Mouse (Mus musculus) c-Kit-negative CD71-positive TER-119-positive erythroid progenitor cells, embryonic 14.5 days (primary cell): Measurements from ENCODE around the gene Nckap5l.
A peak's percentile ranks its signal among the peaks of the same experiment; 100 is the strongest.
"Not testable (repeated sequence)": the region's sequence is repeated elsewhere in the genome, so short reads cannot be mapped to it uniquely, and the experiment has no call there.

Source experiments
- DNase-seq: peaks from one replicate; pipeline ENCODE4 v3.0.0-alpha.2; 2013; ENCODE audit warnings: low read depth, low spot score

Nckap5l gene

DNA sequence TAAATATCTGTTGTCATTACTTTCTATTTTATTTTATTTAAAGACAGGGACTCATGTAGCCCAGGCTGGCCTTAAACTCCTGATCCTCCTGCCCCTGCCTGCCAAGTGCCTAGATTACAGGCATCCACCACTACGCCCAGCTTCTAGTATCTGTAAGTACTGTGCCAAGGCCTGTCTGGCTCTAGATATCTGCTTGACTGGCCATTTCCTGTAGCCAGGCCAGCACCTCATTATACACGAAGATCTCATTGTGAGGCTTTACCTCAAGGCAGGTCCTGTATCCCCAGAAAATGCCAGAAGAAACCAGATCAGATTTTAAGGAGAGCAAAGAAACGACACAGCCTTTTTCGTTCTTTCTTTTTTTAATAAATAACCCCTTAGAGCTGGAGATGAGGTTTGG is 12.2 kb upstream of the Nckap5l start:
- no peak for DNase-seq

DNA sequence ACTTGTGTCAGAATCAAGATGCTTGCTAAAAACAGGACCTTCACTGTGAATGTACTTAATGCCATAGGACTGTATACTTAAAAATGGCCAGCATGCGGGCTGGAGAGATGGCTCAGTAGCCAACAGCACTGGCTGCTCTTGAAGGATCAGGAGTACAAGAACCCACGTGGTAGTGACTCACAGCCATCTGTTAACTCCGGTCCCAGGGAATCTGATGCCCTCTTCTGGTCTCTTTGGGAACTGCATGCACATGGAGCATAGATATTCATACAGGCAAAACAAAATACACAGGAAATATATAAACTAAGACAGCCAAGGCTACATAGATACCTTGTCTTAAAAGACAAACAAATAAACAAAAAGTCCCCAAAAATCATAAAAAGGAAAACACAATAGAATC is 11.5 kb upstream of the Nckap5l start:
- peak; percentile 49 for DNase-seq

DNA sequence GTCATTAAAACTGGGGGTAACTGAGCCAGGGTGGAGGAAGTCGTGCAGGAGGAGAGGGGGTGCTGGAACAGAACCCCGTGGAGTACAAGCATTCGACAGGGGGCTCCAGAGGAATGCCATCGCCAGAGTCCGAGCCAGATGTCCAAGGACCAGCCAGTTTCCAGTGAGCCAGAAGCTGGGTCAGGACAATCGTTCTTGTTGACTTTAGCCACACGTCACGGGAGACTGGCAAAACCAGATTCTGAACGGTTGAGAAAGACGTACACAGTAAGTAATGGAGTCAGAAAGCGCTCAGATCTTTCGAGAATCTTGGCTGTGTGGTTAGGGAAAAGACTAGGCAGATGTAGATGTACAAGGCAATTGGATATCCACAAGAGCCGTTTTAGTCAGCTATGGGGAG is 5.6 kb upstream of the Nckap5l start:
- no peak for DNase-seq

DNA sequence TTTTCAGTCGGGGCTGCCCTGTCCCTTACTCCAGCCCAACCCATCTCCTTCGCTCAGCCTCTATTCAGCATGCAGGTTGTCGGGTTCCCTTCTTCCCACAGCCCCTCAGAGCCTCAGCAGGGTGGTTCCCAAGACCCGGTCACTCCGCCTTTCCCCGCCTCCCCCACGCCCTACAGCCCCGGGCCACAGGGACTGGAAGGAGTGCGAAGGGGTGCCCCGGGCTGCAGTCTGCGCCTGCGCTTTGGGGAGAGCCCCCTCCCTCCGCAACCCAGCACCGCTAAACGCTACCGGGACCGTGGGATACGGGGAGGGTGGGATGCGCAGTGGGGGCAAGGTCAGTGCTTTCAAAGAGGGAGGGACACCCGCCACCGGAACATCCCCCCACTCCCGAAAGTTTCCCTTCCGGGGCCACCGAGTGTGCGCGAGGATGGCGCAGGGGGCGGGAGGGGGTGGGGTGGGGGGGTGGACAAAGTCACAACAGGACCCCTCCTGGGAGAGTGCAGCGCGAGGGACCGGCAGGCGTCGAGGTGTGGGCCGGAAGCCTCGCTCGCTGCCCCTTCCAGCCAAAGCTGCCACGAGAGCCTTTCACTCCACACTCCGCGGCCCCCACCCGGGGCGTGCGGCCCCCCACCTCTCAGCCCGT is 464 bp downstream of the Nckap5l start:
- no peak for DNase-seq

DNA sequence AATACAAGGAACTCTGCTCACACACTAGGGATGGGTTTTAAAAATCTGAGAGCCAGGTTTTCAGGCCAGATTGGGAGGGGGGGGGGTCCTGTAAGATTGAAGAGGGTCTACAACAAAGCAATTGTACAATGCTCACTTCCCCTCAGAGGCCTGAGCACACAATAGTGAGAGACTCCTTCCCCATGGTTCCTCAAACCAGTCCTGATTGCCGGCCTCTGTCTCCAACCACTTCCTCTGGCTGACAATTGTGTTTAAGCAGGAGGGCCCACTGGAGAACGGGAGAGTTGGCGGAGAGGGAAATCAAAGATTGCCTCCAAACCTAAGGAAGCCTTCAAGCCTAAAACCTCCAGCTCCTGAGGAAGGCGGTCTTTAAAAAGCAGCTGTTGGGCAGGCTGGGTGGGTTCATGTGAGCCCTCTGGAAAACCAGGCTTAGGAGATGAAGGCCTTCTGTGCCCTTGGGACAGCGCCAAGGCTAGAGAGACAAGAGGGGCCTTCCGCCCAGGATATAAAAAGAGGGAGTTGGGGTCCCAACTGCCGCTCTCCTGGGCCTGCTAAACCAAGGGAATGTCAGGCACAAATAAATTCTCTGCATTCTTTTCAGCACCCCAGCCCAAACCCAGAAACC is 1.1 kb downstream of the Nckap5l start:
- no peak for DNase-seq

DNA sequence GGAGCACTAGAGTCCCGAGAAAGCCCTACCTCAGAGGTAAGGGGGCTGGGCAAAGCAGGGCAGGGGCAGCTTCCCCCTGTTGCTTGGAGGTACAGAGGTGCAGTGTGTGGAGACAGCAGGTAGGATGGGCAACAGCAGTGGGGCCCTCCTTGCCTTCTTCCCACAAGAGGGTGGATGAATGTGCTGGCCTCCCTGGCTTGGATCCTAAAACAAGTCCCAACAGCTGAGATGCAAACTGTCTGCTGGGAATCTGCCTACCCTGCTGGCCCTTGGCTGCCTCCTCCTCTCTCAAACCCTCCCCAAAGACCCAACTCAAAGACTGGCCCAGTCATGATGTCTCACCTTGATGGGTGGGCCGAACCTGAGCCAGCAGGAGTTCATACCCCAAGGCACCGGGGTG is 2.1 kb downstream of the Nckap5l start:
- DNase-seq: no peak

DNA sequence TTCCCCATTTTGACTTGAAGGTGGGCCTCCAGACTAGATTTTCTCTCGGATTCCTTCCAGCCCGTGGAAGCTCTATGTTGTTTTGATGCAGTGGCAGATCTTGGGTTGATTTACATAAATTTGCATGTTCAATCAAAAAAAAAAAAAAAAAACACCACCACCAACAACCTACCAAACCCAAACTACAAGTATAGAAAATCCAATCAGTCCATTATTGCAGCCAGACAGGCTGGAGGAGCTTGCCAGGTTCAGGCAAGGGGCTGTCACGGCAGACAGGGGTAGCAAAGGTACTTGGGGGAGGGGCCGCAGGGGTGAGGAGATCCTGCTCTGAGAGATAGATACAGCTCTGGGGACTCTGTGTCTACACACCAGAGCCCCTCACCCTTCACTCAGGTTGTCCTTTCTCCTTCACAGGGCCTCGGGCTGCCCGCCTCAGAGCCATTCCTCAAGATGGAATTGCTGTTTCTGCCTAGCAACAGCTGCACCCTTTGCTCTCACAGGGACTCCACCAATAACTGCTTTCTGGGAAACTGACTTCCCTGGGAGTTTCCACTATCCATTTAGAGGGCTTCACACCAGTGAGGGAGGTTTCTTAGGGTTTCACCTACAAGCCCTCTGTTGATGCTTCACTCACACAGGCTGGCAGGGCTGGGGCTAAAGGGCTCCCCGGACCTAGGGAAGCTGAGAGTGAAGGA is 2.8 kb downstream of the Nckap5l start:
- DNase-seq: no peak

DNA sequence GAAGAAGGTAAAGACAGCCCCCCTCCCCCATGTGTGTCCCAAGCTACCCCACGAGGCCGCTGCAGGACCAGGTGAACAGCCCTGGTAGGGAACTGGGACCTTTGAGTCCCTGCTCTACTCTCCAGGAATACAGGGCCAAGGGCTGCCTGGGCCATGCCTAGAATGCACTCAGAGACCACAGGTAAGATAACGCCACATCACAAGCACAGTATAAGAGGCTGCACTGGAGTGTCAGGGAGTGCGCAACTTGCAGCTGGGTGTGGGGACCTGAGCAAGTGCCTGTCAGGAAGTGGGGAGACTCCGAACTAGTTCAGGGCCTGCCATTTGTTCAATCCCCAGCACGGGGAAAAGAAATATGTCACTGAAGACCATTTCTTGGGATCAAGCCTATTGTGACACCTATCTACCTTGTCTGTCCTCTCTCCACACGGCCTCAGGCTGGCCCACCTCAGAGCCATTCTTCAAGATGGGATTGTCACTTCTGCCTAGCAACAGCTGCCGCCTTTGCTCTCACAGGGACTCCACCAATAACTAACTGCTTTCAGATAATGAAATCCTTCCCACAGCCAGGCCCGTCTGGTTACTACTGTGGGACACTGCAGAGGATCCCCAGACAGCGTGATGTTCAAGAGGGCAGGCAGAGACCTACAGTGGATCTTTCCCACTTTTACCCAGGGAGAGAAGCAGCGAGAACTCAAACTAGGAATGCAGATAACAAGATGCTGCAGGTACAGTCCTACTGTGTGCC is 4.2 kb downstream of the Nckap5l start:
- no peak for DNase-seq

DNA sequence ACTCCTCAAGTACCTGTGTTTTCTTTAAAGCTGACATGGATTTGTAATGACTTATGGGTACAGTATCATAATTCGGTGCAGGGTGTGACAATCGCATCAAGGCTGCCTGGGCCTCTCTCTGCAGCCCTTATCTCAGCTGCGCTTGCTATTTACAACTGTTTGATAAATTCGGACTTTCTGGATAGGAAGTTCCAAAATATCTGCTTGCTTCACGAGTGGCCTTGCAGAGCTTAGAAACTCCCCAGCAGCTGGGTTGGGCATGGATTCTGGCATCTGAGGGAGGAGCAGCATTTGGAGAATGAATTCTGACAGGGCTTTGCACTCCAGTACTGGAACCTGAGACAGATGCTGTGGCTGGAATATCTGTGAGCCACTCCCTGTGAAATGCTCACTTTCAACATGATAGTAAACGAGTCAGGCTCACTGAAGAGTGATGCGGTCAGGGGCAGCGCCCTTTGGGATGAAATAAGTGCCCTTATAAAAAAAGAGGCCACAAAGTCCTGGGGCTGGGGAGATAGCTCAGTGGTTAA is 7.7 kb downstream of the Nckap5l start:
- DNase-seq: no peak

DNA sequence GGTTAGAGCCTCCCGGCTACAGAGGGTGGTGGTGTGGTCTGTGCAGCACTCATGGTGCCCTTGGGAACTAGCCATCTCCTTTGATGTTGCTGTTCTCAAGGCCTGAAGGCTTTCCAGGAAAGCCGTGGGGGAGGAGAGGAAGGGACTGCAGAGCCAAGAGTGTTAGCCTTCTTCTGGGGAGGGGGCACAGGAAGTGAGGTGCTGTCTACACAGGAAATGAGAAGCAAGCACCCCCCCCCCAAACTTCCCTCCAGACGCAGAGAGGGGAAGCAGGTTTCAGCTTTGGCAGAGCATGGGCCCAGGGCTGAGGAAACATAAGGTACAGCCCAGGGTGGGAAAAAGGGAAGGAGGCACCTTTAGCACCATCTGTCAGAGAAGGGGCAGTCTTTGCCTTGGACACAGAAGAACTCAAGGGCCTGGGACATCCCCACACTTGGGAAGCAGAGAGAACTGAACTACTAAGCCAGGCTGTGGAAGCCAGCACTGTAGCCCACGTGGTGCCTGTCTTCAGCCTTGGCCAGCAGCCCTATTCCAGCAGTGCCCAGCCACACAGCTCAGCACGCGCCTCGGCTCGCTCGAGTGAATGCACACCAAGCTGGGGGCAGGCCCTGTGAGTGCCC is 8.3 kb downstream of the Nckap5l start:
- DNase-seq: no peak

DNA sequence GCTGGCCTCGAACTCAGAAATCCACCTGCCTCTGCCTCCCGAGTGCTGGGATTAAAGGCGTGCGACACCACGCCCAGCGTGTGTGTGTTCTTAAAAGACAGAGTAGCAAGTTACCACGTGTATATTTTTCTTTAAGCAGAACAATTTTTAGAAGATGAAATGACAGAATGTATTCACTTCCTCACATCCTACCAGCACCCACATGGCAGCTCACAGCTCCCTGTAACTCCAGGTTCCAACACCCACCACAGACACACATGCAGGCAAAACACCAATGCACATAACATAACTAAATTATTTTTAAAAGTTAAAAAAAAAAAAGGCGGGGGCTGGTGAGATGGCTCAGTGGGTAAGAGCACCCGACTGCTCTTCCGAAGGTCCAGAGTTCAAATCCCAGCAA is 11.4 kb downstream of the Nckap5l start:
- not testable (repeated sequence) for DNase-seq

DNA sequence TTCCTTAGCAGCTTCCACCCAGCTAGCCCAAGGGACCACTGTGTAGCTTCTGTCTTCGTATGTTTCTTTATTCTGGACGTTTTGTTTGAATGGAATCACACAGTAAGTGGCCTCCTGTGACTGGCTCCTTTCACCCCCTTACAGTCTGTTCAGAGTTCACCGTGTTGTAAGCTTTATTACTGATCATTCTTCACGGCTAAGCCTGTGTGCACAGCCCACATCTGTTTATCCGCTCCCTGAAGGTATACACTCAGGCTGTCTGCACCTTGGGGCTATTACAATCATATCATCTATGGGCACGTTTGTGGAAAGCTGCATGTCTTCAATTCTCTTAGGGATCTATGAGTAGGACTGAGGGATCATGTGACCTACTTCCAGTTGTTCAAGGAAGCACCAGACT is 12.0 kb downstream of the Nckap5l start:
- no peak for DNase-seq

DNA sequence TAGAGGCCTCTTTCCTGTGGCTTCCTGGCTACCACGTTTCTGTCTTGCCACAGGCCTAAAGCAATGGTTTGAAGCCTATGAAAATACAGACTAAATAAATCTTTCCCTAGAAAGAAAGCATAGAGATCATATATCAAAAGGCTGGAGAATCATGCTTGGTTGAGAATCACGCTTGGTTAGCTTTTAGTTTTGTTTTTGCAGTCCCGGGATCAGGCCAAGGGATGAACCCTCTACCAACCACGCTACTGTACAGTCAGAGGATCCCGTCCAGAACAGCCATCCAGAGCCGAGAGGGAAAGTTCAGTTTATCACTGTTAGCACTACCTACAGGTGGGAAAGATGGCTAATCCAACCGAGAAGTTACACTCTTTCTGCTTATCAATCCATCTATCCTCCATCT is 15.2 kb downstream of the Nckap5l start:
- DNase-seq: no peak

DNA sequence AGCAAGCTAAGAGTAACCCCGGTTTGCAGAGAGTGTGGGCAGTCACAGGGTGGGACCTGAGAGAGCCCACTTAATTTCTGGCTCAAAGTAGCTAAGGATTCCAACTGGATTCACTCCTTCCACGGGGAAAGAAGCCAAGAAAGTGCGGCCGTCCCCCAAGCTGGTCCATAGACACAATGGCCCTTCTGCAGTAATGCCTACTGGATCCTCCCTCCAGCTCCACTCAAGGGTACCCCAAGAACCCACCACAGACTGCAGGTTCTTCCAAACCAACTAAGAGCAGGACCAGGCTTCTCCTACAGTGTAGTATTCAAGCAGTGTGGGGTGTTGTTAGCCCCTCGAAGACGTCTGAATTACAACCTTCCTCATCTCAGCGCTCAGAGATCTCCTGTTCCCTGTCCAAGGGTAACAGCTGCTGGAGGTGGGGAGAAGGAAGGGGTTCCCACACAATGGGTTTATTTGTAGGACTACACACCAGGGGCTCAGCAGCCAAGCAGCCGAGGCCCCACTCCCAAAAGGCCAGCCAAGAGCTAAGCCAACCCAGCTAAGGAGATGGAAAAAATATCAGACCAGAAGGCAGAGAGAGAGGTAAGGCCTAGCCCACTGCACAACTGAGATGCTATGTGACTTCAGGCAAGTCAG is 16.6 kb downstream of the Nckap5l start:
- no peak for DNase-seq

DNA sequence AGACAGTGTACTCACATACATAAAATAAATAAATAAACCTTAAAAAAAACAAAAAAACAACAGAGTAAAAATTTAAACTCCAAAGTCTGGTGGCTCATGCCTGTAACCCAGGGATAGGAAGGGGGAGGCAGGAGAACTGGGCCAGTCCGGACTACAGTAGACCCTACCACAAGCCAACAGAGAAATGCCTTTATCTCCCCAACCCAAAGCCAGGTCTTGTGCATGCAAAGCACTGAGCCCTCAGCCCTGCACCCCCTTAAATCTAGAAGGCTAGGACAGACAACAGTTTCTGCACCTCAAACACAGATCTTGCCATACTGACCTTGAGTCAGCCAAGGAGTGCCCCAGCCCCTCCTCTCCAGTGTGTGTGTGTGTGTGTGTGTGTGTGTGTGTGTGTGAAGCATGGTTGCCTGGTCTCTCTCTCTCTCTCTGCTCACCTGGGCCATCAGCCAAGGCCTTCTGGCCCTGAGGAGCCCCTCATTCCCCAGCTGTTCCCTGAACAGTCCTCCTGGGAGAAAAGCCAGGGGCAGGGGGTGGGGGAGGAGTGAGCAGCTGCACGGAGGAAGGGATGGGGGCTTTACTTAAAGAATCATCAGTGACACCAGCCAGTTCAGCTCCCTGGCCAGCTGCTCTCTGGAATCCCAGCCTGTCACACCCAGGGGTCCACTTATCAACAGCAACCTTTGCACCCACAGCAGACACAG is 17.3 kb downstream of the Nckap5l start:
- DNase-seq: no peak

DNA sequence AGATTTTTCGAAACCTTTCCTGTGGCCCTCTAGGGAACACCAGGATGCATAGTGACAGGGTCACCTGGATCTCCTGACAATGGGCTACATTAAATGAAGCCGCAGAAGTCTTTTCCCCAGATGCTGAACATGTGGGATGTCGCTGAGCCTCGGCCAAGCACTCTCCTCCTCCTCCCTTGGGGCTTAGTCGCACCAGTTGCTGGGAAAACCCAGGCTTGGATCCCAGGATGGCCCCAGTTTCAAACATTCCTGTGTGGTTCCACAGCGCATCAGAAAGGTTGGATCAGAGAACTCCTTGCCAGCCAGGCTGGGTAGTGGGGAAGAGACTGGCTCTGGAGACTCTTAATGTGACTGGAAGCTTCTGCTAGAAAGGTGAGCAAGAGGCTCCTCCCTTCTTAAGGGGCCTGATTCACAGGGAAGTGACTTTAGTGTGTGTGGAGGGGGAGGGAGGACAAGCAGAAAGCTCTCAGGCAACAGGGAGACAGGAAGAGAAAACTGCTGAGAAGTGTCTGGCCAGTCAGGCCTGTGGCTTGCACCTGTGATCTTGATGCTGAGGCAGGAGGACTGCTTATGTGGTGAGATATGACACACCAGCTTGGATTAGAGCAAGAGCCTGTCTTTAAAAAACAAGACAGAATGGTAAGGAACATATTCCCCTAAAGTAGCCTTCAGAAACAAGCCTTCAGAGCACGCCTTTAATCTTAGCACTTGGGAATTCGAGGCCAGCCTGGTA is 18.4 kb downstream of the Nckap5l start:
- no peak for DNase-seq

DNA sequence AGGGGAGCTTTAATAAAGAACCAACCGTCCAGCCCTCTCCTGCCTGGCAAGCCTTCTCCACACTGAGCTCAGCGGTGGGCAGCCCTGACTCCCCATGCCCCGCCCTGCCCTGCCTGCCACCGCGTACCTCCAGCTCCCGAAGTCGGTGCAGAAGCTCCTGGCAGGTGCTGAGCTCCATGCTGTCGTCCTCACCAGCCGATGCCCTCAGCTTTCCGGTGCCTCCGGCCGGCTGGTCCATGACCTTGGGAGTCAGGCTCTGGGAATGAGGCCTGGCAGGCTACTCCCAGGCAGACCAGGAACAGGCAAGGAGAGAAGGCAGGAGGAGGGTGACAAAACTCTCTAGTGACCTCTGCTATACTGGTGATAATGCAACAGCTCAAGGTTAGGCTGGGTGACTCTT is 23.6 kb downstream of the Nckap5l start:
- DNase-seq: no peak

DNA sequence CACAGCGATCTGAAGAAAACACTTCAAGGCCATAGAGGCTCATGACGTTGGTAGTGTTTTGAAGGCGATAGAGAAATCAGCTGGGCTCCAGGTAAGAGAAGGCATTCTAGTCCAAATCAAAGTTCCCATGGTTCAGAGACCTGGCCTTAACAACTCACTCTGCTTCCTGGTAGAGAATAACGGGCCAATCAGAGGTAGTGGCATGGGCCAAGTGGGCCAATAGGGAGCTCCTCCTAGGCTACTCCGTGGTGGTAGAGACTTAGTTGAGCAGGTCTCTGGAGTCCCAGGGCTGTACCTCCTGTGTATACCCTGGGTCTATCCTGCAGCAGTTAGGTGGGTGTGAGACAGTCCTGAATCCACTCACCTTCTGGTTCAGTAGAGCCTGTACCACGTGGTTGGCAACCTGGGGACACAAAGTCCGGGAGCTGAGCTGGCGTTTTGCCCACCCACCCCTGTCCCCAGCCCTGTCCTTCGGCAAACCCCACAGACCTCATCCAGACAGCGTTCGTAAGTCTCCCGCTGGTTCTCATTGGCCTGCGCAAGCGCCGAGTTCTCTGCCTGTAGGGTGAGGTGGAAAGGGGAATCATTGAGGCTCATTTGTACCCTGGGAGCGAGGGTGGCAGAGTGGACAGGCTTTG is 24.3 kb downstream of the Nckap5l start:
- DNase-seq: no peak

DNA sequence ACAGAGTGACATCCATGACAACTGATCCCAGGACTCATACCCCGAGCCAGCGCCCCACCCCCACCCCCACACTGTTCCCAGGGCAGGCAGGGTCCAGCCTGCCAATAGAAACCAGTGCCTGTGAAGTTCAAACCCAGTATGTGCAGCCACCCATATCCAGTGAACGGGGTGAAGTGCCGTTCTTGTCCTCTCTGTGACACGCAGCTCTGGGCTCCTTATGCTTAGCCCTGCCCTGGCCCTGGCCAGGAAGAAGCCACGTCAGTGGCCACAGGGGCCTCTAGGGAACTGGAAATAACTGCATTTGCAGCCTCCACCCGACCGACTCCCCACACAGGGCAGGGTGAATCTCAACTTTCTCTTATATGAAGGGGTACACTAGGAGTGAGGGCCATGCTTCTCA is 25.6 kb downstream of the Nckap5l start:
- no peak for DNase-seq

DNA sequence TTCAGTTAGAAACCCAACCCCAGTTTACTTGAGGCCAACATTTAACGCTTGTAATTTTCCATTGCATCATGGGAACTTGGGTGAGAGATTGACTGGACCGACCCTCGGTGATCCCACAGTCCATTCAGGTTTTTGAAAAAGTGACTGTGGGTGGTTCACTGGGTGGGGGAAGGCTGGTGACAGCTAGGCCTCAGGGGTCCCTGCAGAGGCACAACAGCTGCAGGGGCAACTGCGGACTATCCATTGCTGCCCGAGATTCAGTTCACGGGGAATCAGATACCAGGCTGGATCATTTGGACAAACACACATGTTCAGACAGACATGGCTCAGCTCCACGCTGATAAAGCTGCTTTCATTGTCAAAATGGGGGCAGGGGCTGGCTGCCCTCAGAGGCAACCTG is 26.0 kb downstream of the Nckap5l start:
- no peak for DNase-seq
